Mouse (Mus musculus): ENCODE measurements around the gene Inpp5d.

Inpp5d gene

DNA sequence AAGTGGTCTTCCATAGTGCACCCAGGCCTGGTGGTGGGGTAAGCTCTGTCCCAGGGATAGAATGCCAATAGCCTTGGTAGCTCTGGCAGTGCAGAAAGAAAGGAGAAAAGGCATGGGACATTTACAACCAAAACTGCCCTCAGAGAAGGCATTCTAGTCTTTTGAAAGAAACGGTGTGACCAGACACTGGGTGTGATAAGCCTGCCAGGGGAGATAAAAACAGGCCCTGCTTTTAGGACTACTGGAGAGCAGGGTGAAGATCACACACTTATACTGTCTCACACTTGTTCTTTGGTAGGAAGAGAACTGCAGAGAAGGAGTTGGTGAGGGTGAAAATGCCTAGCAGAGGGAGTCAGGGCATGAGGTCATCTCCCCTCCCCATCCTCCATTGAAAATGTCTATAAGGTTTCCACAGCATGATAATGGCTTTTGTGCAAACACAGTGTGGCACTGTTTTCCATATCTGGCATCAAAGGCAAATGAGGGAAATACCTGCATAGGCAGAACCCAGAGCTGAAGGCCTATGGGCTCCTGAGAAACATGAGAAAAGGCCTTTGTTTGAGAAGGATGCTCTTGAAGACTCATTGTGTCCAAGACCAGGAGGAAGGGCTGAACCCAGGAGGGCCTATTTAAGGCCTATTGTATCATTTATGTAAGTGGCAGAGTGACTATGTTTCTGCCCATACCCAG, 4.0 kb downstream of the Inpp5d start:
- in situ Hi-C loops (cut with MboI, MseI), result loop anchor here (10.0 kb wide), 1 partner anchor 1039 kb away; the partner anchor contains the start of genes Cops7b and Pde6d

DNA sequence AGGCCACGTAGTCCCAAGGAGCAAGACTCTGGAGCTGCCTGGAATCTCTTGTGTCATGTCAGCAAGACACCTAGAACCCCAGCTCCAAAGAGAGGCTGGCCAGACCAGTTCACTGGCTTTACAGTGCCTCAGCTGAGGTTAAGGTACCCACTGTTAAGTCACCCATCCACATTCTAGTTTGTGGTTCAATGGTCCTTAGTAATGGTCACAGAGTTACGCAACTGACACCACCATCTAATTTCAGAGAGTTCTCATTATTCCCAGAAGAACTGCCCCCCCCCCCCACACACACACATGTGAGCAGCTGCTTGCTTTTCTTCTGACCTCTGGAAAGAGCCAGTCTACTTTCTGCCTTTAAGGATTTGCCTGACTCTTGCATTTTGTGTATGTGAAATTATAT, 4.7 kb downstream of the Inpp5d start:
- in situ Hi-C loops (cut with MboI, MseI), result loop anchor here (10.0 kb wide), 1 partner anchor 1040 kb away; the partner anchor contains the start of genes Cops7b and Pde6d

DNA sequence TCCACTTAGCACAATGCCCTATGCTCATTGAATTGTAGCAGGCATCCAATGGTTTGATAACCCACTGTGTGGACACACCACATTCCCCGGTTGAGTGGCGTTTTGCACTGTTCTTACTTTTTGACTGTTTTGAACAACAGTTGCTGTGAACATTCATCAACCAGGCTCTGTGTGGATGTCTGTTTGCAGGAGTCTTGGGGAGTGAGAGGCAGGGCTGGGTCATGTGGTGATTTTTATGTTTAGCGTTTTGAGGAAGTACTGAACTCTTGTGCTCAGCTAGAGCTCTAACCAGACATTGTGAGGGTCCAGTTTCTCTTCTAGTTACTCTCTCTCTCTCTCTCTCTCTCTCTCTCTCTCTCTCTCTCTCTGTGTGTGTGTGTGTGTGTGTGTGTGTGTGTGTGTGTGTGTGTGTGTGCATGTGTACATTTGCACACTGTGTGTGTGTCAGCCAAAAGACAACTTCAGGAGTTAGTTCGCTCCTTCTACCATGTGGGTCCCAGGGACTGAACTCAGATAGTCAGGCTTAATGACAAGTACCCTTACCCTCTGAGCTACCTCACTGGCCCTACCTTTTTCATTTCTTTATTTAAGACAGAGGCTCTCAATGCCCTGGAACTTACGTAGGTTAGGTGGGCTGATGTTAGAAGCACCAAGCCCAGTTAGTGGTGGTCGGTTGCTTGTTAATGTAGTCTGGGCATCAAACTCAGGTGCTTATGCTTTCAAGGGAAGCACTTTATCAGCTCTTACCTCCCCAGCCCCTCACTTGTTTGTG, 5.3 kb downstream of the Inpp5d start:
- in situ Hi-C loops (cut with MboI, MseI), result loop anchor here (10.0 kb wide), 1 partner anchor 1041 kb away; the partner anchor contains the start of genes Cops7b and Pde6d

DNA sequence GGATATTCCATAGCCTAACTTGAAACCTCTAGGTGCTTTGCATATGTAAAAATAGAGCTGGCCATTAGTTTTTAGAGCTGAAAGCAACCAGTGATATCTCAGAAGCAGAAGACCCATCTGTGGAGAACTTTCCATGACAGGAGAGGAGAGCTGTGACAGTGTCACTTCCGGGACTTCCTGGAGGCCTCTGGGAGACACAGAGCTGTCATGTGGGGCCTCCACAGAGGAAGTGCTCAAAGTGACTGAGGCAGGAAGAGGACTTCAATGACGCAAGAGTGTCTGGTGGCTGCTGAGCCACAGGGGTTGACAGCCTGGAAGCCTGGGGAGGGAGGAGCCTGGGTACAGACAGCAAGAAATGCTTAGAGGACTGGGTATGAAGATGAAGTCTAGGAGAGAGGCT, 6.2 kb downstream of the Inpp5d start:
- in situ Hi-C loops (cut with MboI, MseI), result loop anchor here (10.0 kb wide), 1 partner anchor 1042 kb away; the partner anchor contains the start of genes Cops7b and Pde6d

DNA sequence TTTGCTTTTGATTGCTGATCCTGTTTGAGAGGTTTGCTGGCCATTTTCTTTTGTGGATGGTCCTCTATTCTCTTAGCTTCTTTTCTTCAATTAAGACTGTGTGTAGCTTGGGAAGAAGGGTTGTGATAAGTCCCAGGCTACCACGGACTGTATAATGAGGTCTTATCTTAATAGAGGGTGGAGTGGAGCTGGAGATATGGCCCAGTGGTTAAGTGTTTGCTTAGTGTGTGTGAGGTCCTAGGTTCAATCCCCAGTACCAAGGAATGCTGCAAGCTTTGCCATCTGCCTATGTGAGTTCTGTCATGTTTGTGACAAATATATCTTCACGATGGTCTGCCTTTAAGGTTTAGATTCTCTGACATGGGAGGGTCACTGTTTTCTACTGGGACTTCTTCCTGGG, 8.0 kb downstream of the Inpp5d start:
- in situ Hi-C loops (cut with MboI, MseI), result loop anchor here (10.0 kb wide), 1 partner anchor 1043 kb away; the partner anchor contains the start of genes Cops7b and Pde6d

DNA sequence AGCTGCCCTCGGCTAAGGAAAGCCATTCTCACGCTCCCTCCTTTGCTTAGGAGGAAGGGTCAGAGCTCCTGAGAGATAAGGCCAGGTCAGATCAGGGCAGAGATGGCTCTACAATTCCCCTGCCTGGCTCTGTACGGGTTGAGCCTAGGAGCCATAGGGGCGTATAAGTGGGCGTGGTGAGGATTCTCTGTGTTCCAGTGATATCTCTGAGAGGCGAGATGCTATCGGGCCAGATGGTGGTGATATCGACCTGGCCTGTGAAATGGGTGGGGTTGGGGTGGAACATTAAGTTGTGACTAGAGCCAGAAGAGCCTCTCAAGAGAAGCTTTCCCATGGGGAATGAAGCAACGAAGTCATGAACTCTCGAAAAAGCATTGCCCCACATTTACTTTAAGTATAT, 11.5 kb downstream of the Inpp5d start:
- in situ Hi-C loops (cut with MboI, MseI), result no loop called here

DNA sequence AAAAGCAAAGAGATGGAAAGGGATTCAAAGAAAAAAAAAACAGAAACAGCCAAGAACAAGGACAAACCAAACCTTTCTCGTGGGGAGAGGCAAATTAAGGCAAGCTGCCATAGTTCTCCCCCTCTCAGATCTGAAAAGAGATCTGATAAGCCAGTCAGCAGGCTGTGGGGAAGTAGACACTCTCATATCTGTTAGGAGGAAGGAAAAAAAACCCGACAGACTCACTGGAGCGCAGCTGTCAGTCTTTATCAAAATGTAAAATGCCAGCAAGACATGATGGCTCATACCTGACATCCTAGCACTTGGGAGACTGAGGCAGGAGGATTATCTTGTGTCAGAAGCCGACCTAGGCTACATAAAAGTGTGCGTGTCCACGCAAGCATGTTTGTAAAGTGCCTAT, 12.1 kb downstream of the Inpp5d start:
- in situ Hi-C loops (cut with MboI, MseI), result no loop called here

DNA sequence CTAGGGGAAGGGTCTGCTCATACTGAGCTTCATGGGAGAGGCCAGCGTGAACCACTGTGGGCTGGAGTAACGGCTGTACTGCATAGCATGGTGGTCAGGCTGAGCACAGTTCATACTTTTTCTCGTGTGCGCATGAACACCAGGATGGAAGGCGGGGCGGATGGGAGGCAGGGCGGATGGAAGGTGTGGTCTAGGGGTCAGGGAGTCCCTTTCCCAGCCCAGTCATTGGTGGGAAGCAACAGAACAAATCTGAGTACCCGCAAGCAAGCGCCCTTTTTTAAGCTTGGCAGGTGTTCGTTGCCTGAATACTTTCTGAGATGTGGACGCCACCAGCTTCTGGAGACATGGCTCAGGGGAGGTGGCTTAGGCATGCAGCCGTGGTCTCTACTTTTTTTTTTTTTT, 16.6 kb downstream of the Inpp5d start:
- in situ Hi-C loops (cut with MboI, MseI), result no loop called here

DNA sequence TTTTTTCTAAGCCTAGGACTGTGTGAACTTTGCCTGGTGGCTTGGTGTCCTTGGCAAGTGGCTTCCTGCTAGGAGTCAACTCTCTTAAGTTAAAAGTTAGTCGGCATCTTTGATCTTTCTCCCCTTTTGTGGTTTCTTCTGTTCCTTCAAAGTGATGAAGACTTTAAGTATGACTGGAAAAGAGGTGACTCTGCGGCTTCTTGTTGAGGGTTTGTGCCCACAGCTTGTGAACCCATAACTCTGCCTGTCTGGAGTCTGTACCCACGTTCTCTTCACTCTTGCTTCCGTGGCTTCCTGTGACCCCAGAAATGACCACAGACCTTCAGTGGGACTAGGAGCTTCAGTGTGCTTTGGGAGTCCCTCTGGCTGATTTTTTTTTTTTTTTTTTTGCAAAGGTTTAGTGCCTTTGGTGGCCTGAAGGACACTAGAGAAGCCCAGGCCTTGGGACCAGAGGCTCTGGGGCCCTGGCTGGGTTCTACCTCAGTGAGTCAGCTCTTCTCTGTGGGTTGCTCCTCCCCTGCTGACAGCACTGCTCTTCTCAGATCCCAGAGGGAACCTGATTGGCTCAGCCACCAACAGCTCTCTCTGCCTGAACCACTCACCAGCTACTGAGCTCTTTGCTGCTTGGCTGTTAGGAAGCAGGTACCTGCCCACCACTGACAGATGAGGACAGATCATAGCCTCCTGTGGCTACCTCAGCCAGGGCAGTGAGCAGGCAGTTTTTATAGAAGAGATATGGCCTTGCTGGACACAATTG, 17.2 kb downstream of the Inpp5d start:
- in situ Hi-C loops (cut with MboI, MseI), result no loop called here

DNA sequence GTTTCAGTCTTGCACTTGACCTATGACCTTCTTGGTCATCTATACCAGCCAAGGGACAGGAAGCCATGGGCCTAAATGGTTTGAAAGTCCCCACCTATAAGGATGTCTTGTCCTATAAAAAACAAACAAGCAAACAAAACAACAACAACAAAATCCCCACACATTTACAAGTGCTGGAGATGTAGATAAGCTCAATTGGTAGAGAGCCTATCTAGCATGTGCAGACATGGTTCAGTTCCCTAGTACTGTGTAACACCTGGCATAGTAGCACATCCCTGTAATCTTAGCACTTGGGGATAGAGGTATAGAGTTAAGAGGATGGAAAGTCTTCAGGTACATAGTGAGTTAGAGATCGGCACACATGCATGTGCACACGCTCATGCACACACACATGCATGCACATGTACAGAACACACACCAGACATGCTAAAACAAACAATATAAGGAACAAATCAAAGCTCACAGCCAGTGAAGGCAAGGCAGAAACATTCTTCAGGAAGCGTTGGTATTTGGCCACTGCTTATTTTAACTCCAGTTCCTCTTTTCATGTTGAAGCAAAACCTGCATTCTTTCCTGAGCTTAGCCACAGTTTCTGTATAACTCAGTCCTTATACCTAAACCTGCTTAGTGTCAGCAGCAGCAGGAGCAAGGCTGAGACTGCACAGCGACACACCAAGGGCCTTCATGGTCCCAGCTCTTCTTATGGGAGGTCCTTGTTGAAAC, 17.9 kb downstream of the Inpp5d start:
- in situ Hi-C loops (cut with MboI, MseI), result no loop called here

DNA sequence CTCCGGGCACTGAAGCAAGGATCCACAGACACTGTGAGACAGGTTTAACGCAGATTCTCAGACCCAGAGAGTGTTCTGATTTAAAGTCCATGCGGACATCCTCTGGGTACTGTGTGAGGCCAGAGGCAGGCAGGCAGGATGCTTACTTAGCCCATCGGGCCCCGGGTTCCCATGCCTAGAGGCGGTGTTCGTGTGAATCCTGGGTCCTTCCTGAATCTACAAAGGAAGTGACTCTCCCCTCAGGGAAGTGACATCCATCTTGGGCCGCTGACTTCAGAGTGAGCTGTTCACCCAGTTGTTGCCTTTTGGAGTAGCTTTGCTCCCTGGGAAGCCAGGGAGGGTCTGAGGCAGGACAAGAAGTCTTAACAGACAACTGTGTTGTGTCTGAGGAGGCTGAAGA, 19.6 kb downstream of the Inpp5d start:
- in situ Hi-C loops (cut with MboI, MseI), result no loop called here

DNA sequence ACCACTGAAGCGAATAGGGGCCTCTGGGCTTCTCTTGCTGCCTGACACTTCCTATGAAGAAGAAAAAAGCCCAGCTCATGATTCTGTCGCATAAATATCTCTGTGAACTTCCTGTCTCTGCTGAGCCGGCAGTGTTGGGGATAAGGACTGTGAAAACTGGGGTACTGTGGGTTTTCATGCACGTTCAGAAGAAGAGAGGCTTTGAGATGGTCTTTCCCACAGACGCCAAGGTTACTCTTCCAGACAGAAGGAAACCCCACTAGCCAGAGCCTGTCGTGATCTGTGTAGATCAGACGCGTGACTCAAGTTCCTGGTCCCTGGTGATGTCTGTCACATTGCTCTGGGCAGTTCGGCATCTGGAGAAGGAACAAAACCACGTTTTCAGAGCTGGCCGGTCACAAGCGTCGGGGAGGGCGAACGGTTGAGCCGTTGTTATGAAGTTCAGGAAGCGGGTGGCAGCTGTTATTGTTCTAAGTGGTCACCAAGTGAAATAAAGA, 20.1 kb downstream of the Inpp5d start:
- in situ Hi-C loops (cut with MboI, MseI), result no loop called here

DNA sequence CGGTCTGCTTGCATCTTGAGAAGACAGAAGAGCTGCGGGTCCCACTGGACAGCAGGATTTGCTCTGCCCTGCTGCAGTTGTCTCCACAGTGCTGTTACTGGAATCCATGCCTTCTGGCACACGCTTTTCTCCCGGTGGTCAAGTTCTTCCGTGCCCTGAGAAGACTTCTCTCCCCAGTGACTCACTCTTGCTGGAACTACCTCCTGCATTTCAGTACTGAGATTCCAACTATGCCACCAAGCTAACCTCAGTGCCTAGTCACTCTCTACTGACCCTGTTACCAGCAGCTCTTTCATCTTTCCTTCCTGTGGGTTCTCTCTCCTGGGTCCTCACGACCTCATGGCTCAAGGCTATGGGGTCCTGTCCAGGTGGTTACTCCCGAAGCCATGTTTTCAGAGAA, 22.9 kb downstream of the Inpp5d start:
- in situ Hi-C loops (cut with MboI, MseI), result no loop called here

DNA sequence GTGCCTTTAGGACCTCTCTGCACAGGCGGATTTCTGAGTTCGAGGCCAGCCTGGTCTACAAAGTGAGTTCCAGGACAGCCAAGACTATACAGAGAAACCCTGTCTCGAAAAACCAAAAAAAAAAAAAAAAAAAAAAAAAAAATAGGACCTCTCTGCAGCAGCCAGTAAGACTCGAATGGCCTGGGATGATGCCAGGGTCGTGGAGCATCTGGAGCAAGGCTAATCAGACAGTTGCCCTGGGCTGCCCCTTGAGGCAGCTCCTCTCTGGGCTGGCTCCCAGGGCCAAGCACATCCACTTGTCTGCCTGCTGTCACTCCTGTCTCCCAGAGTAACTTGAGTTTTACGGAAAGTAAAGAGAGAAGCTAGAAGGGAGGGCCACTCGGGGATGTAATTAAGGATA, 24.9 kb downstream of the Inpp5d start:
- in situ Hi-C loops (cut with MboI, MseI), result no loop called here

DNA sequence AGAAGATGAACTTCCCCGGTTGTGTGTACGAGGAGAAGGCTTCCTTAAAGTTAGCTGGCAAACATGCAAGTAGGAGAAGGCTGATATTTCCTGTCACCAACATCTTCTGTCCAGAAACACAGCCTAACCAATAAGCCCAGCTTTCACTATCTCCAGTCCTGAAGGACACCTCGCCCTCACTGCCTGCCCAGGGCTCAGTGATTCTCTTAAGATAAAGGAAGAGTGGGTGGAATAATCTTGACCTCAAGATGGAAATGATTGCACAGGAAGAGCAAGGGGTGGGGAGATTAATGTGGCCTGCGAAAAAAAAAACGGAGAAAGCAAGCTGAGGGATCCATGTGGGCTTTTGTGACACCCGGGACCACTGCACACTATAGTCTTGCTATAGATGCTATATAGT, 25.6 kb downstream of the Inpp5d start:
- in situ Hi-C loops (cut with MboI, MseI), result no loop called here

DNA sequence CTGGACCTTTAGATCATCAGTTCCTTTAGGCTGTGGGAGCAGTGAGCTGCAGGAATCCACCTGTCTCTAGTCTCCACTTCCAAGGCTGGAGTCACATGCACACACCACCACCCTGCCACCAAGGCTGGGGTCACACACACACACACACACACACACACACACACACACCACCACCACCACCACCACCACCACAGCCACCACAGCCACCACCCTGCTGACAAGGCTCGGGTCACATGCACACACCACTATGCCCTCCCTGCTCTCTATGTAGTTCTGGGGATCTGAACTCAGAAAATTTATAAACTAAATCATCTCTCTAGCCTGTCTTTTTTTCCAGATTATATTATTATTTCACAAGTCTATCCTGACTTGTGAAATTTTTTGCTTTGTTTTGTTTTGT, 27.7 kb downstream of the Inpp5d start:
- in situ Hi-C loops (cut with MboI, MseI), result no loop called here

DNA sequence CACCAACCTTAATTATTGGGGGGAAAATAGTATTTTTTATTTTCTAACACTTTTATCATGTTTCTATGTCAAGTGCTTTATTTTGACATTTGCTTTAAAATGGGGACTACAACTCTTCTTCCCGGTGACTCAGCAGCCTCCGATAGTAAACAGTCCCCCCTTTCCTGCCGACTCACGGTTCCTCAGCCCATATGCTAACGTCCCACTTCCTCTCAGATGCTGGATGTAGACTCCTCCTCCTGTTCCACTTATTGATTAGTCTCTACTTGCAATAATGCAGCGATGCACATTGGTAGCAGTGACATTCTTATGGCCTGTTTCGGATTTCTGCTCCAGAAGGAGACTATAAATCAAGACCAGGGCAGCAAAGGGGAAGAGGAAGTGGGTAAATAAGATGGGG, 28.5 kb downstream of the Inpp5d start:
- in situ Hi-C loops (cut with MboI, MseI), result no loop called here

DNA sequence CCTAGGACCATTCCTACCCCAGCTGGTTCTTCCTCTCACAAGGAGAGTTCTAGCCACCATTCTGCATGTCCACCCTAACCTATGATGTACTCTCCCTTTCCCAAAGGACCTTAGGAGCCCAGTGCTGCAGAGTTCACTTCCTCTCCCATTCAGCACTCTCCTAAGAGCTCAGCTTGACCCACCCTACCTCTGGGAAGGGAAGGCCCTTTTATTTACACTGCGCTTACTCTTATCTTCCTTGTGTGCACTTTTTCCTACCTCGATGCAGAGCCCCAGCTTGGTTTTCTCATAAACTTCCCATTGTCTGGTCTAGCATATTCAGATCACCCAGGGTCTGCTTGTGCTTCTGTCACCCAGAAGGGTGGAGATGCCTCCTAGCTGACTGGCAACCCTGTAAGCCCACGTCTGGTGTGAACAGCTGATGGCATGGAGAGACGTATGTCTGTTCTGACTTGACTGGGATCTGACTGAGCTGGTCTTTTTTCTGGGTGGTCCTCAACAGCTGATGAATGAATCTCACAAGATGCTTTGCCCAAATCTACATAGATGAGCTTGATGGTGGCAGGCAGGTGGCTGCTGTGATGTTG, 29.2 kb downstream of the Inpp5d start:
- in situ Hi-C loops (cut with MboI, MseI), result no loop called here

DNA sequence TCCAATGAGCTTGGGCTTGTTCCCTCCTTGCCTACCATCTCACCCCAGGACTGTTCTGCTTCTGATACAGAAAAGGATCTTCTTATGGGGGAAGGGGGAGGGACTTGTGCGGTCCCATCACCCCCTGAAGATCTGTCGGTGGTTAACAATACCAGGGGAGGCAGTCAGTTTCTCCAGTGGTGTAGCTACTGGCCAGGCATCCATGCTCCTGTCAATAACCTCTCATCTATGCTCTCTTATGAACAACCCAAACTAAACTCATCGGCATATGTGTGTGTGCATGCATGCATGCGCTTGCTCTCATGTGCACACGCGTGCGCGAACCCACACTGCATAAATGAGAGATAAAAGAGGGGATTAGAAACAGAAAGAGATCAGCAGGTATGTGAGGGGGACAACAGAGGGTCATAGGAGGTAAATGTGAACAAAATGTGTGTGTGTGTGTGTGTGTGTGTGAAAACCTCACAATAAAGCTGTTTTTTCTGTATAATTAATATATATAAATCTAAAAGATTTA, 29.9 kb downstream of the Inpp5d start:
- in situ Hi-C loops (cut with MboI, MseI), result no loop called here

DNA sequence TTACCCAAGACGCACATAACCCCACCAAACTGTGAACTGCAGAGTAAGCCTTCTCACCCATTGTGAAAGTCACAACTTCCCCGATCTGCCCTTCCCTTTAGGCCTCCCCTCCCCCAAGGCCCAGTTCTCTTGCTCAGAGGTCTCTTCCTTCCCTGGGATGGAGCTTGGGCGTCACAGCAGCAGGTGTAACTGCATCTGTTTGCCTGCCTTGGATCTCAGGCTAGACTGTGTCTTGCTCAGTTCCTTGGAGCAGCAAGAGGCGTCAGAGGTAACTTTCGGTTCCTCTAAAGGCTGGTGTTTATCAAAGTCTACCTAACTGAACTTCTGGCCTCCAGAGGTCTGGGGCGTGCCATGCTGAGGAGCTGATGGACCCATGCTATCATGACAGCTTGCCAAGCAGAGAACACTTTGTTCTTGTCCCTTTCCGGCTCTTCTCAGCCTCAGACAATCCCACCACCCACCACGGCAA, 30.5 kb downstream of the Inpp5d start:
- in situ Hi-C loops (cut with MboI, MseI), result no loop called here

DNA sequence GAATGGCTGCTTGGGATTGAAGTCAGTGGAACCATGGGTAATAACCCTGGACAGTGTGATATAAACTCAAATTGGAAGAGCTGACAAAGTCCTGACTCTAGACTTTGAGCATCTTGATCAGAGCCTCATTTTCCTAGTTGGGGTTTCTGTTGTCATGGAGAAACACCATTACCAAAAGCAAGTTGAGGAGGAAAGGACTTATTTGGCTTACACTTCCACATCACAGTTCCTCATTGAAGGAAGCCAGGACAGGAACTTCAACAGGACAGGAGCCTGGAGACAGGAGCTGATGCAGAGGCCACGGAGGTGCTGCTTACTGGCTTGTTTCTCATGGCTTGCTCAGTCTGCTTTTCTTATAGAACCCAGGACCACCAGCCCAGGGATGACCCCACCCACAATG, 31.3 kb downstream of the Inpp5d start:
- in situ Hi-C loops (cut with MboI, MseI), result no loop called here

All from regulatory T cell (primary cell).